Mouse (Mus musculus) liver, embryonic 14.5 days (tissue): ENCODE measurements around the gene Ogdhl. TPM values are rescaled to one million over a fixed set of nuclear protein-coding genes. Genes with fewer than 3 reads are reported as not detected.
A peak's percentile ranks its signal among the peaks of the same experiment; 100 is the strongest.

ENCODE experiments used
- ATAC-seq: fragments of 200-750 bp; cut with Nextera tagmentation; 2 replicates; pipeline ENCODE4 v1.8.0; 2017; ENCODE audit warnings: moderate number of reproducible peaks, mild to moderate bottlenecking, moderate library complexity; ENCODE audit not compliant: insufficient read depth
- DNase-seq, 3 experiments: peaks; one replicate each; pipeline ENCODE4 v3.0.0-alpha.2; 2012 to 2013; ENCODE audit warnings: low read depth in 3 of 3, low spot score in 3 of 3
- H3K27ac ChIP-seq: fragments of 300-500 bp; sonication (generic); 2 replicates; pipeline ENCODE4 v1.5.1; 2014; ENCODE audit warnings: moderate library complexity, mild to moderate bottlenecking, control low read depth, inconsistent platforms
- H3K27me3 ChIP-seq: fragments of 300-500 bp; sonication (generic); 2 replicates; pipeline ENCODE4 v1.6.1; 2014; ENCODE audit warnings: mild to moderate bottlenecking, low read length, moderate library complexity; ENCODE audit not compliant: control insufficient read depth, insufficient read depth
- H3K36me3 ChIP-seq: fragments of 300-500 bp; sonication (generic); replicated peaks from 2 replicates; pipeline ENCODE4 v1.6.1; 2014; ENCODE audit warnings: low read depth; ENCODE audit not compliant: control insufficient read depth, insufficient read depth
- H3K4me1 ChIP-seq, 2 experiments: fragments of 200-500 bp in 1 of 2; fragments of 300-500 bp in 1 of 2; sonication (generic) in 1 of 2; replicated peaks; 2 replicates each; pipeline ENCODE4 v1.6.1; 2012 to 2014; ENCODE audit warnings: antibody characterized with exemption in 1 of 2, inconsistent platforms in 1 of 2, low read length in 1 of 2; ENCODE audit not compliant: control insufficient read depth in 2 of 2, insufficient read depth in 2 of 2
- H3K4me2 ChIP-seq: fragments of 300-500 bp; sonication (generic); 2 replicates; pipeline ENCODE4 v1.6.1; 2014; ENCODE audit warnings: low read depth, mild to moderate bottlenecking, control low read depth, moderate library complexity
- H3K4me3 ChIP-seq, 2 experiments: fragments of 200-500 bp in 1 of 2; fragments of 300-500 bp in 1 of 2; sonication (generic) in 1 of 2; 2 replicates each; pipeline ENCODE4 v1.5.1; 2012 to 2014; ENCODE audit warnings: low read depth in 2 of 2, low read length in 2 of 2, mild to moderate bottlenecking in 2 of 2, control low read depth in 1 of 2, inconsistent platforms in 1 of 2, moderate library complexity in 1 of 2; ENCODE audit not compliant: insufficient read depth in 1 of 2
- H3K9ac ChIP-seq: fragments of 300-500 bp; sonication (generic); replicated peaks from 2 replicates; pipeline ENCODE4 v1.6.1; 2014; ENCODE audit warnings: mild to moderate bottlenecking, control low read depth, moderate library complexity
- H3K9me3 ChIP-seq: fragments of 300-500 bp; sonication (generic); 2 replicates; pipeline ENCODE4 v1.6.1; 2016; ENCODE audit warnings: low read length, mixed read lengths; ENCODE audit not compliant: control insufficient read depth
- CTCF ChIP-seq: IDR thresholded peaks from 2 replicates; pipeline ENCODE4 v1.5.1; 2016; ENCODE audit warnings: antibody characterized with exemption, low read depth, control low read depth
- EP300 ChIP-seq: IDR thresholded peaks from 2 replicates; pipeline ENCODE4 v1.6.1; 2016; ENCODE audit warnings: antibody characterized with exemption, low read depth
- WGBS: fragments of 180-500 bp; shearing (Covaris S2); extraction: QIAGEN DNeasy Blood & Tissue Kit; methylation state at CpG from one replicate; pipeline ENCODE4 v1.1.7; 2014; ENCODE audit not compliant: insufficient replicate concordance; 5-methylcytosine and 5-hydroxymethylcytosine counted together
- polyA plus RNA-seq, 2 experiments: library from polyadenylated mRNA; depleted of rRNA in 1 of 2; stranded (reverse) in 1 of 2; unstranded in 1 of 2; fragments of >200 nt; fragmentation: Nextera tagmentation in 1 of 2; extraction: Ambion mirVana in 1 of 2; gene quantifications; 2 replicates each; pipeline versions ENCODE4 v1.2.1 to v1.2.3; 2012 to 2014

Ogdhl gene
- polyA plus RNA-seq, 2 experiments: 0.41 to 0.58 TPM

- Histone ChIP-seq H3K4me3 (no peak overlapping the region), H3K9ac (no peak overlapping the region), H3K27ac (no peak overlapping the region), H3K9me3 (no peaks in the 10 kb centered on the region), H3K4me2 (no peak overlapping the region), H3K36me3 (no peaks in the 10 kb centered on the region), H3K27me3 (no peaks in the 10 kb centered on the region), H3K4me1 (no peaks in the 10 kb centered on the region)
- 17% methylated on average over 22 of the region's 22 CpGs for WGBS
- DNase-seq: no peak
- TF ChIP-seq EP300 (no peak), CTCF (no peak)
- ATAC-seq: no peak
Observed at GRCm38 (mm10) chr14:32379395-32380098, 57.7 kb downstream of the Ogdhl start.

- Histone ChIP-seq H3K27me3 (no peaks in the 10 kb centered on the region), H3K4me1 (no peaks in the 10 kb centered on the region), H3K4me2 (no peak overlapping the region), H3K36me3 (no peaks in the 10 kb centered on the region), H3K27ac (no peak overlapping the region), H3K9ac (no peak overlapping the region), H3K9me3 (no peaks in the 10 kb centered on the region), H3K4me3 (no peak overlapping the region)
- WGBS: 15% methylated on average over 3 of the region's 3 CpGs
- TF ChIP-seq CTCF: no peak
- DNase-seq (no peak), ATAC-seq (no peak)
Observed at GRCm38 (mm10) chr14:32380099-32380480, 58.3 kb downstream of the Ogdhl start.

GRCm38 (mm10) chr14:32381066-32381465 lies 59.2 kb downstream of the Ogdhl start:
- Histone ChIP-seq H3K9ac (no peak overlapping the region), H3K36me3 (no peaks in the 10 kb centered on the region), H3K4me2 (no peak overlapping the region), H3K9me3 (no peaks in the 10 kb centered on the region), H3K4me1 (no peaks in the 10 kb centered on the region), H3K4me3 (no peak overlapping the region), H3K27me3 (no peaks in the 10 kb centered on the region), H3K27ac (no peak overlapping the region)
- 18% methylated on average over 7 of the region's 7 CpGs for WGBS
- ATAC-seq (no peak), DNase-seq (no peak)
- no peak for TF ChIP-seq CTCF
- TF ChIP-seq EP300: no peak

- Histone ChIP-seq H3K27me3 (no peaks in the 10 kb centered on the region), H3K27ac (no peak overlapping the region), H3K9me3 (no peaks in the 10 kb centered on the region), H3K9ac (no peak overlapping the region), H3K4me1 (no peaks in the 10 kb centered on the region), H3K4me2 (no peak overlapping the region), H3K4me3 (no peak overlapping the region), H3K36me3 (no peaks in the 10 kb centered on the region)
- TF ChIP-seq CTCF: no peak
- no peak for TF ChIP-seq EP300
- WGBS: 36% methylated on average over 15 of the region's 15 CpGs
- DNase-seq (no peak), ATAC-seq (no peak)
Observed at GRCm38 (mm10) chr14:32381619-32382018, 59.8 kb downstream of the Ogdhl start.

- TF ChIP-seq EP300: no peak
- TF ChIP-seq CTCF: no peak
- H3K4me2 ChIP-seq: no peak within 1 kb of the TSS
- 9% methylated on average over 13 of the region's 13 CpGs for WGBS
- no peaks in the 10 kb centered on the region for H3K36me3 ChIP-seq
- H3K9ac ChIP-seq: no peak within 1 kb of the TSS
- no peaks in the 10 kb centered on the region for H3K27me3 ChIP-seq
- ATAC-seq: no peak
- no peaks in the 10 kb centered on the region for H3K9me3 ChIP-seq
- no peak within 1 kb of the TSS for H3K4me3 ChIP-seq
- peak in 1 of 3 experiments; percentile 20 for DNase-seq
- no peaks in the 10 kb centered on the region for H3K4me1 ChIP-seq
- H3K27ac ChIP-seq: no peak within 1 kb of the TSS
Observed at GRCm38 (mm10) chr14:32388196-32388595, 66.4 kb downstream of the Ogdhl start, which contains the start of gene 1700024G13Rik. Gene 1700024G13Rik (minus strand): TSS chr14:32388391.

Other genes starting within 250 kb of the Ogdhl start
- gene Oxnad1, start 236.6 kb upstream of the Ogdhl start, polyA plus RNA-seq (2012; rRNA removed): 13.2 and 14.2 TPM in 2 replicates
- 11.2 and 12.9 TPM in 2 replicates for gene Oxnad1, start 236.6 kb upstream of the Ogdhl start, polyA plus RNA-seq (2014; fragmentation: Nextera tagmentation; extraction: Ambion mirVana)
- gene Dph3, start 236.3 kb upstream of the Ogdhl start, polyA plus RNA-seq (2012; rRNA removed): 10.8 and 29.5 TPM in 2 replicates
- gene Dph3, start 236.3 kb upstream of the Ogdhl start, polyA plus RNA-seq (2014; fragmentation: Nextera tagmentation; extraction: Ambion mirVana): 87.1 and 87.7 TPM in 2 replicates
- gene Msmb, start 180.0 kb upstream of the Ogdhl start, polyA plus RNA-seq (2012; rRNA removed): 0.13 and 0.19 TPM in 2 replicates
- gene Msmb, start 180.0 kb upstream of the Ogdhl start, polyA plus RNA-seq (2014; fragmentation: Nextera tagmentation; extraction: Ambion mirVana): 0.33 and 0.38 TPM in 2 replicates
- gene Ncoa4, start 162.2 kb upstream of the Ogdhl start, polyA plus RNA-seq (2012; rRNA removed): 80.7 and 117 TPM in 2 replicates
- gene Ncoa4, start 162.2 kb upstream of the Ogdhl start, polyA plus RNA-seq (2014; fragmentation: Nextera tagmentation; extraction: Ambion mirVana): 353 and 363 TPM in 2 replicates
- 75.8 and 90.5 TPM in 2 replicates for gene Timm23, start 120.1 kb upstream of the Ogdhl start, polyA plus RNA-seq (2012; rRNA removed)
- gene Timm23, start 120.1 kb upstream of the Ogdhl start, polyA plus RNA-seq (2014; fragmentation: Nextera tagmentation; extraction: Ambion mirVana): 196 and 199 TPM in 2 replicates
- gene Parg, start 120.1 kb upstream of the Ogdhl start, polyA plus RNA-seq (2012; rRNA removed): 4.4 and 6.0 TPM in 2 replicates
- gene Parg, start 120.1 kb upstream of the Ogdhl start, polyA plus RNA-seq (2014; fragmentation: Nextera tagmentation; extraction: Ambion mirVana): 12.6 and 17.0 TPM in 2 replicates
- not detected in 2 replicates for gene 1700024G13Rik, start 66.4 kb downstream of the Ogdhl start, polyA plus RNA-seq (2012; rRNA removed)
- not detected in 2 replicates for gene 1700024G13Rik, start 66.4 kb downstream of the Ogdhl start, polyA plus RNA-seq (2014; fragmentation: Nextera tagmentation; extraction: Ambion mirVana)
- not detected in 2 replicates for gene Slc18a3, start 142.8 kb downstream of the Ogdhl start, polyA plus RNA-seq (2012; rRNA removed)
- gene Slc18a3, start 142.8 kb downstream of the Ogdhl start, polyA plus RNA-seq (2014; fragmentation: Nextera tagmentation; extraction: Ambion mirVana): not detected in 2 replicates
- not detected in 2 replicates for gene Chat, start 144.0 kb downstream of the Ogdhl start, polyA plus RNA-seq (2012; rRNA removed)
- not detected in 2 replicates for gene Chat, start 144.0 kb downstream of the Ogdhl start, polyA plus RNA-seq (2014; fragmentation: Nextera tagmentation; extraction: Ambion mirVana)
- gene Ercc6, start 191.5 kb downstream of the Ogdhl start, polyA plus RNA-seq (2012; rRNA removed): 2.5 and 3.4 TPM in 2 replicates
- gene Ercc6, start 191.5 kb downstream of the Ogdhl start, polyA plus RNA-seq (2014; fragmentation: Nextera tagmentation; extraction: Ambion mirVana): 5.4 and 6.5 TPM in 2 replicates